Mouse (Mus musculus) megakaryocyte, adult 5-6 weeks (primary cell): ENCODE results near the gene 3110001I22Rik. TPM values are rescaled to one million over a fixed set of nuclear protein-coding genes. Genes with fewer than 3 reads are reported as not detected.
"Not testable (repeated sequence)": the region's sequence is repeated elsewhere in the genome, so short reads cannot be mapped to it uniquely, and the experiment has no call there.

ENCODE experiments used
- ATAC-seq: 2 replicates; pipeline ENCODE4 v1.8.0; 2016; ENCODE audit warnings: mild to moderate bottlenecking, inconsistent platforms; ENCODE audit not compliant: poor library complexity, severe bottlenecking
- total RNA-seq, 2 experiments: library from RNA; stranded (forward) in 1 of 2; stranded (reverse) in 1 of 2; fragments of 153-499, 151-499 nt in 1 of 2; fragments of 221-1000, 200-1000 nt in 1 of 2; gene quantifications; 2 replicates each; pipeline versions ENCODE4 v1.2.3 to v1.2.4; 2015 to 2017

Gene 3110001I22Rik
- total RNA-seq (2015) = 13.9 and 14.6 TPM in 2 replicates
- total RNA-seq (2017) = 15.5 and 18.5 TPM in 2 replicates

DNA sequence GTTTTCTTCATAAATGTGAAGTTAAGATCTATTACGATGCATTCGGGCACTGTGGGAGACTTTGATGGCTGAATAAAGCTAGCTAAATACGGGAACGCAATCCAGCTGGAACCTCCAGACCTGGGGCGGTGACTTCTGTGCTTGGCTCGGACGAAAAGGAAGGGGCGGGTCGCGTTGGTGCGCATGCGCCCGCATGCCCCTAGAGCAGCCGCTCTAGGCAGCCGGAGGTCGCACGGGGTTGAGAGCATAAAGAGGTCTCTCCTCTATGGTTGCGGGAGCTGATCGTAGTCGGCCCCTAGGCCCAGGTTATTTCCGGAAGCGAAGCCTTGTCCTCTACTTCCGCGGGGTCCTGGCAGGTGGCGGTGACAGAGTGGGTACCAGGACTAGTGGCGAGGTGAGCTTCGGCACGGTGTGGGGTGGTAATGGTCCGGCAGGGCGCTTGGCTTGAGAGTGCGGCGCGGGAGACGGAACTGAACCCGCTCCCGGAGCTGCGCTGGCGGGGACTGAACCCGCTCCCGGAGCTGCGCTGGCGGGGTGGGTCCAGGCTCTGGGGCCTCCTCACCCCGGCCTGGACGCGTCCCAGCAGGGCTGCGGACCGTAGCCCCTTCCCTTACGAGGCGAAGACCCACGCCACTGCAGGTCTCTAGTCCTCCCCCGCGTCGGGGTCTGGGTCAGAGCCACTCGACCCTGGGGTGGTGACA lies at the start of gene 3110001I22Rik, which contains the start of gene Bfar:
Gene 3110001I22Rik, plus strand, starts transcription at position 245 of the 701 bp plus-strand sequence.
Gene Bfar, plus strand, starts transcription at position 174 of the 701 bp plus-strand sequence.
- peak; percentile 67 for ATAC-seq

DNA sequence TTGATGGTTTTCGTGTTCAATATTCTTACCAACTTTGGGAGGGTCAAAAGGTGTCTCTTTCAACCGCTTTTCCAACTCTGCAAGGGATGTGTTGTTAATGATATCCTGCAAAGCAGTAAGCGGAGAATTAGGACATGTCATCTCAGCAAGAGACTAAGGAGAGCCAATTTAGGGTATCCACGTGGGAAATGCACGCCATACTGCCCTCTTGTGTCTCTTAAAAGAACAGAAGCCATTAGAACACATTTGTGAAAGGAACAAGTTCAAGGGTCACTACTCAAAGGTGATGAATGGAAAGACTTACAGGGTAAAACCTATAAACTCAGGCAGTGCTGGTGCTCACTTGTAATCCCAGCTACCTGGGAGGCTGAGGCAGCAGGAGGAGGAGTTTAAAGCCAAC lies 43.4 kb upstream of the 3110001I22Rik start:
- ATAC-seq = no peak

DNA sequence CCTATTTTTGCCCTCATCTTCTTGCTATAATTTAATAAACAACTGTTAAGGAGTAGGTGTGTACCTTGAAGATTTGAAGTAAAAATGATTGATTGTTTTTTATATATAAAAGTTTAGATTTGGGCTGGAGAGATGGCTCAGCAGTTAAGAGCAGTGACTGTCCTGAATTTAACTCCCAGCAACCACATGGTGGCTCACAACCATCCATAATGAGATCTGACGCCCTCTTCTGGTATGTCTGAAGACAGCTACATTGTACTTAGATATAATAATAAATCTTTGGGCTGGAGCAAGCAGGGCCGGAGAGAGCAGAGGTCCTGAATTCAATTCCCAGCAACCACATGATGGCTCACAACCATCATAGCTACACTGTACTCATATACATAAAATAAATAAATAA lies 33.5 kb upstream of the 3110001I22Rik start:
- not testable (repeated sequence) for ATAC-seq

DNA sequence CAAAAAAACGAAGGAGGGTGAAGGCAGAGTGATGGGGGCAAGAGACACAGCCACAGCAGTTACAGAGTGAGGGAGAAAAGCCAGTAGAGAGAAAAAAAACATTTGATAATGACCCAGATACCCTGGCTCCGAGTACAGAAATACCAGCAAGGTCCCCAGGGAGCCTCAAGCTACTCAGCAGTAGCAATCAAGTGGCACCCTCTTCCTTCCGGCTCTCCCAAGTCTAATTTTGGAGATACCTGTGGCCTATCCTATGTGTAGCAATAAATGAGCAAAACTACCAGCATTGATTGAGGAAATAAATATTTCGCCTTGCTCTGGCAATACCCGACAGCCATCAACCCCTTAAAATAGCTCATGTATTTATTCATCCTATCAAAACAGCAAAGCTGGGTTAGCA lies 32.2 kb upstream of the 3110001I22Rik start:
- ATAC-seq = no peak

DNA sequence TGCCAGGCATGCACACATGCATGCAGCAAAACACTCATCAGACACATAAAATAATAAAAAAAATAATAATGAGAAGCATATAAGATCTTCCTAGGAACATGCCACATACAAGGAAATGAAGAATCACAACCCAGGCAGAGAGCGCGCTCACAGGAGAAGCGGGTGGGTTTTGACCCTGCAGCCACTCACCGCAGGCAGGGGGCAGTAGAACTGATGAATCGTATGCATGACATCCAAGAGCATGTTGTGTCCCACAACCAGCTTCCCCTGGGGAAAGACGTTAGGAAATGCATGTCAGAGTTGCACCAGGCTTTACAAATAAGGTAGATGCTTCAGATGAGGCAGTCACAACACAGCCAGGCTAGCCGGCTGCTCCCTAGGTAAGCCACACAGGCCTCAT lies 31.7 kb upstream of the 3110001I22Rik start:
- ATAC-seq = no peak

DNA sequence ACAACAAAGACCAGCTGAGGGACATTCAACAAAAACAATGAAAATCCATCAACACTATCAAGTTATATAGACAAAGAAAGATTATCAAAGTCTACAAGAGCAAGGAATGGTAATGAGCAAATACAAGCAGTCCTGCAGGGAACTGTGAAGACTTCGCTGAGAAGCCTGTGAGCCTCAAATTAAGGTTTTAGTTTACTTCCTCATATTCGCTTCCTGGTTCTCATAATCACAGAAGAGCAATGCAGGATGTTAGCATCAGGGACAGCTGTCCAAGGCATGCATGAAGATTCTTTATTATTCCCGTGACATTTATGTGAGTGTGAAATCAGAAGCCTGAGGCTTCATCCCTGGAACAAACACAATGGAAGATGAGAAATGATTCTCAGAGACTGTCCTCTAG lies 27.3 kb upstream of the 3110001I22Rik start:
- ATAC-seq = no peak

DNA sequence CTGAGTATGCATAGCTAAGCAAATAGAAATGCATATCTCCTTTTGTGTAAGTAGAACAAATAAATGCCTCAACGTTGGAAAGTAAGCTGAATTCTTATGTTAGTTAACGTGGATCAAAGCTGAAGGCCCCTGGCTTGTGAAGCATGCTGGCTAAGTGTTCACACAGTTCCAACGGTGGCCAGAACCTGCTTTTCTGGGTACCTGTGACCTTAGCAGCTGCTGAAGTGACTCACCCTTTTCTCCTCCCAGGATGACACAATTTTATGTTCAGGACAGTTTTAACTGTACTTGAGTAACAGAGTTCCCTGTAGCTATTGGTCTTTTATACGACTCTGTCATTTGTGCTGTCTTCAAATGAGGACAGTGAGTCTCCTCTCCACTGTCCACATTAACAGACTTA lies 25.8 kb upstream of the 3110001I22Rik start:
- no peak for ATAC-seq

DNA sequence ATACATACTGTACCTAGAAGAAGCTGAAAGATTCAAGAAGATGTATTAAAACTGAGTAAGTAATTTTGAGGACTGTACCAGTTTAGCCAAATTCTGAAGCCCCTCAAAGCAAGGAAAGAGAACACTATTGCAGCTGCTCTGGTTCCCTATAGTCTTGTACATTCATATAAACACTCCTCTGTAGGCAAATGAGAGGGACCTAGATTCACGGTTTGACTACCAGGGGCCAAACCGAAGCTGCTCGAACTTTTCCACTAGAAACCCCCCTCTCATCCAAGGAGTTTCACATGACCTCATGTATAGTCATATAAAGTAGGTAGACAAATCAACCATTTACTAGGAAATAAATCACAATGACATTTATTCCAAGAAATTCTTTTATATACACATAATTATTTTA lies 12.8 kb upstream of the 3110001I22Rik start:
- ATAC-seq = no peak

DNA sequence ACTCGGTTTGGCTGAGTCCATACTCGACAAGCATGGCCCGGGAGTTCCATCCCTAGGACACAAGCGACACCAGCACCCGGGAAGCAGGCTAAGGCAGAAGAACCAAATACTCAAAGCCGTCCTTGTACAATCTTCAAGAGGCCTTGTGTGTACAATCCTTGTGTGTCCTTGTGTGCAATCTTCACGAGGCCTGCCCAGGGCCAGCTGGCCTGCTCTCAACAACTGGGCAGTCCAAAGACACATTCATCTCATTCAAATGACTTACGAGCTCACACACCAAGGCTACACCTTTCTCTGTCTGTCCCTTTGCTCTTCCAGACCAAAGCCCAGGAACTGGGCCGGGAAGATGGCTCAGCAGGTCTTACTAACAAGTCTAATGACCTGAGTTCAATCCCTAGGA lies 11.0 kb upstream of the 3110001I22Rik start:
- no peak for ATAC-seq

DNA sequence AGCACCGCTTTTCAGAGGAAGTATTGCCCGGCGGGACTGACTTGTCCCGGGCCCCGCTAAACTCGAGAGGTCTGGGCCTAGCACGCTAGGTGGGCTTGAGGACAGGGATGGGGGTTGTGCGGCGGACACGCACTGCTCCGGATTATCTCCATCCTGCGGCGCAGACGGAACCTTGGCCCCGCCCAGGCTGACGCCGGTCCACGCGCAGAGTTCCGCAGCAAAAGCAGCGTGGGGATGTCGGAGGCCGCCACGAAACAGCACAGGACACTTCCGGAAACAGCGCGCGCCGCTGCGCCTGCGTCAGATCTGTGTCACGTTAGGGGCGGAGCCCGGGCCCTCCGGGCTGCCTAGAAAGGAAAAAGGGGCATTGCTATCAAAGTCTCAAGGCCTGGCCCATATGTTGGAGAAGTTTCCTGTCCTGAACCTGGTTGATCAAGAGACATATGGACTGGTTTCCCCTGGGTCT lies 3.8 kb upstream of the 3110001I22Rik start, which contains the start of gene Parn:
Gene Parn, minus strand, starts transcription at position 293 of the 466 bp plus-strand sequence.
- peak; percentile 80 for ATAC-seq

DNA sequence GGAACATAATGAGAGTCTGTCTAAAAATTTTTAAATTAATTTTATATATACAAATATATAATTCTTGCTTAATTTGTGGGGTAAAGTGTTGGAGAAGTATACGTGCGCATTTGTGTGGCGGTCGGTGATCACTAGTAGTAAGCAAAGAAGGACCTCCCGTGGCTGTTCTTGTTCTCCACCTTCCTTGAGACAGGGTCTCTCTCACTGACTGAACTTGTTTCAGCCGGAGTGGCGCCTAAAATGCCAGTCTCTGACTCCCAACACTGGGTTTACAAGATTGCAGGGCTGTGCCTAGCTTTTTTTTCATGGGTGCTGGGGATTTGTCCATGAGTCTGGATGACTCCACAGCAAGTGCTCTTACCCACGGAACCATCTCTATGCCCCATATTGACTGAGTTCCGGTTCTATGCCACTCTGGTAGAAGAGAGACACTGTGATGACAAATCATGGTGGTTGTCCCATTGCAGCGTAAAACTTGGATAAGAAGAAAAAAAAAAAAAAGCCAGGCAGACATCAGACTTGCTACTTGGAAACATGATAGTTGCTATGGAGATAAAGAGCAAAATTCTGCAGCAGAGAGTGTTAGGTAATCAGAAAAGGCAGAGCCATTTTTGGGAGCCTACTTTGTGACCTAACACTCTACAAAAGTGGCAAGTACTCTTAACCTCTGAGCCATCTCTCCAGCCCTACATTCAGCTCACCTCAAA lies 3.2 kb upstream of the 3110001I22Rik start:
- no peak for ATAC-seq

DNA sequence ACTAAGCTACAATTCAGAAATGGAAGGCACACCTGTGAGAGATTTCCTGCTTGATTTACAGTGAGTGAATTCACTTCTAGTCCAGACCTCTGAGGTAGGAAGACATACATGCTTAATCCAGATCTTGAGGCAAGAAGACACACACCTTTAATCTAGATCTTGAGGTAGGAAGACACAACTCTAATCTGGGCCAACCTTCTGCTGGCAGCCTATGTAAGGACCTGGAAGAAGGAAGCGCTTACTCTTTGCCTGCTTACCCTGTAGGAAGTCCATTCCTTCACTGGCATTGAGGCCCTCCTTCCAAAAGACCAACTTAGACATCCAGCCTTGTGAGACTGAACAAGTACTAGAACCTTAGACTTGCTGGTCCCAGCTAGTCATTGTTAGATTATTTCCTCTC lies 2.4 kb upstream of the 3110001I22Rik start:
- no peak for ATAC-seq

DNA sequence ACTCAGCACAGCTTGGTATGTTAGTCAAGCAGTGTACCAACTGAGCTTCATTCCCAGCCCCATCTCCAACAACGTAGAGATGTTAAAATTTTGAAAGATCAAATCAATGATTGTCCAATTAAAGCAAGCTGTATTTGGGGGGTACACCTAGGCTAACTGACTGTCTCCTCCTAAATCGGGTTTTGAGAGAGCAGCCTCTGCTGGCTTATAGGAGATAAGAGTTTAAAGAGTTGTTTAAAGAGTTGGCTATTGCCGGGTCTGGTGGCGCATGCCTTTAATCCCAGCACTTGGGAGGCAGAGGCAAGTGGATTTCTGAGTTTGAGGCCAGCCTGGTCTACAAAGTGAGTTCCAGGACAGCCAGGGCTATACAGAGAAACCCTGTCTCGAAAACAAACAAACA lies 833 bp upstream of the 3110001I22Rik start:
- not testable (repeated sequence) for ATAC-seq

DNA sequence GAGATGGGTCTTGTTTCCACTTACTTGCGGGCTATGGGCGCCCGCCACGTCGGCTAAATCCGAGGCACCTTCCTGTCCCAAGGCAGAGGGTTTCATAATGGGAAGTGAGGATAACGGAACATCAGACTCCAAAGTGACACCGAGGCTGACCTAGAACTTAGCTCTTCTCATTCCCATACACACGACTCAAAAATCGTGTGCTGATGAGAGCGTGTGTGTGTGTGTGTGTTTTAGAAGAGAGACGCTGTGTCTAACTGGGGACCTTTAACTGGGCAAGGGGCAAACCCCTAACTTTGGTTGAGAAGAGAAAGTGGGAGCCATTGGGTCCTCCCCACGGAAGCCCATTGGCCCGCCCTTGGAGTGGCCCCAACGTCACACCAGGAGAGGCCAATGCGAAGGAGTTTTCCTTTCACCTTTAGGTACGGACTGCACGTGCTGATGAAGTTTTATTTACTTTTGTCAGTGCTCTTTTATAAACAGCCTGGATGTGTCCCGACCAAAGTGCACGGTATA lies 713 bp downstream of the 3110001I22Rik start:
- peak; percentile 55 for ATAC-seq

DNA sequence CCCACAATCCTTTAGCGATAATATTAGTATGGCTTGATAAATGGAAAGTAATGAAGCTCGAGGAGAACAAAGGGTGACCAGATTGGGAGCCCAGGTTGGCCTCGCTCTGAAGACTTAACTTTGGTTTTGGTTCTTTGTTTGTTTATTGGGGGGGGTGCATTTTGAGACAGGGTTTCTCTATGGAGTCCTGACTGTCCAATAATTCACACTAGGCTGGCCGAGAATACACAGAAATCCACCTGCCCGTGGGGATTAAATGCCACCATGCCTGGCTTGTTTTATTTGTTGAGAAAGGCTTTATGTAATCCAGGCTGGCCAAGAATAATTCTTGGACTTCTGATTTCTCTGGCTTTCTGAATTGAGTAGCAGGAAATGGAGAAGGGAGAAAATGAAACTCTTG lies 1.4 kb downstream of the 3110001I22Rik start:
- no peak for ATAC-seq

DNA sequence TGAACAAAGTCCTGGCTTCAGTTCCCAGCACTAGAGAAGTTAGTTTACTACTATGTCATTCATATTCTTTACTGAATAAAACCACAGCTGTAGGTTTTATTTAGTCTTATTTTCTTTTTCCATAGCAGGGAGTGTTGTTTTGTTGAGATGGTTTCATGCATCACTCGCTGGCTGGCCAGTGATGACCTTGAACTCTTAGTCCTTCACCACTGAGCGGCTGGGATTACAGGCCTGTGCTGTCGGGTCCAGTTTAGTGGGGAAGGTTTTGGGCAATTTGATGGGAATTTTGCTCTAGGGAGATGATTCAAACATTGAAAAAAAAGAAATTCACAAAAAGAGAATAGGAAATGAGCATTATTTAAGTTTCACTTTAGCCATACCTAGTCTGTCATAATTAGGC lies 2.8 kb downstream of the 3110001I22Rik start:
- no peak for ATAC-seq

DNA sequence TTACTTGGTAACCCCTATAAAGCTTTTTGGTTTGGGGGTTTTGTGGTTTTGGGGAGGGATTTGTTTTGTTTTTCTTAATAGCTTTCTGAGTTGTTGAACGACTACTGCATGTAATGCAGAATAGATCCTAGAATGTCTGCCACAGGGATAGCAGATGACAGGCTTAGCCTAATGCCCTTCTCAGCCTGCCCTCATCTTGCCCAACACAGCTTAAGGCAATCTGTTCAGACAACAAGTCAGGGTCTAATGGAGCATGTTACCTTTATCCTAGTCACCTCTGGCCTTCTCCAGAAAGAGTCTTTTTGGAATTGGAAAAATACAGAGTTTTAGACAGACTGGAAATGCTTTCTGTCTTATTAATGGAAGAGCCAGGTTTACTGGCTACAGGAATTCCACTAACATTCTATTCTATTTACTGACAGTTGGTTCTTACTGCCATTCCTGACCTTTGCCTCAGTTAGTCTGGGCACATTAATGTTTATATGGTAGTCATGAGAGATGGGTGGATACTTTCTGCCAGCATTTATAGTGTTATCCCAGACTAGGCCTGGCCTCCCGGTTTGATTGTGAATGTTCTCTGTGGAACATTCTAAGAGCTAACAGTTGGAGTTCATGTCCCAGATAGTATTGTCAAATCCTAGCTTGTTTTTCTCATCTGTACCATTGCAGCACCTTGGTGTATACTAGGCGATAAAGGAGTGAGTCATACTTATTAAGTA lies 7.0 kb downstream of the 3110001I22Rik start:
- ATAC-seq = no peak

DNA sequence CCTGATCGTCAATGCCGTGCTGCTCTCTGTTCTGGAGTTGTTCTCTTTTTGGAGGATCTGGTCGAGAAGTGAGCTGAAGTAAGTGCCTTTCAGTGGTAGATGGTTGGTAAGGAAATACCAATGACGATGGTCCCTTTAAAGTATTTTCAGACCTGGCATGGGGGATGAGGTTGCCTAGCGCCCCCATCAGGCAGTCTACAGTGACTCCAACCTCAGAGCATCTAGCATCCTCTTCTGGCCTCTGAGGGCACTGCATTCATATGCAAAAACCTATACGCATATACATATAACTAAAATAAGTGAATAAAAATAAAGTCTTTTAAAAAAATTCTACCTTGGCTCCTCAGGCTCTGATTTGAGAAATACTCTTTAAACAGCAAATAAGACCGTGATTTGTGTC lies 27.3 kb downstream of the 3110001I22Rik start:
- ATAC-seq = no peak

DNA sequence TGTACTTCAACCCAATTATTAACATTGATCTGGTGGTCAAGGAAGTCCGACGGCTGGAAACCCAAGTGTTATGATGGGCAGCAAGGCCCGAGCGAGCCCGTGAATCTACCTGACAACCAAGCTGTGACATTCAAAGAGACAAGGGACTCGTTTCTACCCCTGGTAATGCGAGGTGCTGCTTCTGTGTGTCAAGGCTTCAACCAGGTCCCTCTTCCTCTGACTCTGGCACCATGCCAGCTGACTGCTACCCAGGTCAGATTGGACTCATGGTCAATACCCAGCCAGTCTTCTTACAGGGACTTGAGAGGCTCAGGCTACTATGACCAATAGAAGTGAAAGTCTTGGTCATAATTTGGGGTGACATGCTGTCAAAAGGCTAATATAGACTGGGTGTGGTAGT lies 30.5 kb downstream of the 3110001I22Rik start:
- ATAC-seq = no peak

DNA sequence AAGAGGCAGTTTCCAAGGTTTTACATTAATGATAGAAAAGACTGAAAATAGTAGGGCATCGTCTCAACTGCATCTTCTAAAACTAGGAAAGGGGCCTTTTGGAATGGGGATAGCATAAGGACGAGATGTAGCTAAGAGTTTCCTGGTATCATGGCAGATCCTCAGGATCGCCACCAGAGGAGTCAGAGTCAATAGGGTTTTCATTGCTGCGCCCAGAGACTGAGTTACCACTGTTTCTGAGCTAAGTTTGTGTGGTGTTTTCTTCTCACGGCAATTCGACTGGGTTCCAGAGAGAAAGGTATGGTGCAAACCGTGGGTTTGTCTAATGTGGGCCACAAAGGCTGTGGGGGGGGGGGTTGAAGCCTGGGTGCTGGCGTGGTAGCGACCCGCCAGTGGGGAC lies 32.9 kb downstream of the 3110001I22Rik start:
- no peak for ATAC-seq

DNA sequence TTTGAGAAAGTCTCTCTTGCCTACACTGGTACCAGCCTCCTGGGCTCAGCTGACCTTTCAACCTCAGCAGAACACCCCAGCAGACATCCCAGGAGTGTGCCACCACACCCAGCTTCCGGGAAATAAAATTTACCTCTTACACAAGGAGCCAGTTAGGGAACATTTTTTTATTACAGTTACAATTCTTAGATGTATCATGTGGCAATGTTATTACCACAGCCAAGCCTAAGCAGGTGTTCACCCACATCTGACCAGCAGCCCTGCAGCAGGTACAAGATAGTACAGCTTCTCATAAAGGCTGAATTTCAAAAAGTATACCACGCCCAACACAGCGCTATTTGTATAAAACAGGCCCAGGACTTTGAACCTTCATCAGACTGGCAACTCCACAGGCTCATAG lies 43.2 kb downstream of the 3110001I22Rik start:
- ATAC-seq = no peak
